Mouse (Mus musculus) activated CD4-positive, CD25-positive, alpha-beta regulatory T cell, adult 4 months (primary cell): ENCODE results near the gene 2010003K11Rik. TPM values are rescaled to one million over a fixed set of nuclear protein-coding genes. Genes with fewer than 3 reads are reported as not detected.
A peak's percentile ranks its signal among the peaks of the same experiment; 100 is the strongest.

Source experiments
- ATAC-seq: one replicate; pipeline ENCODE4 v1.8.0; 2017
- polyA plus RNA-seq, 2 experiments: library from polyadenylated mRNA; unstranded; fragments of 100-300 nt; shearing (Covaris generic); gene quantifications; one replicate each; pipeline ENCODE4 v1.2.1; 2017

The 2010003K11Rik gene
- polyA plus RNA-seq, 2 experiments from 2014 or later, result not detected

DNA sequence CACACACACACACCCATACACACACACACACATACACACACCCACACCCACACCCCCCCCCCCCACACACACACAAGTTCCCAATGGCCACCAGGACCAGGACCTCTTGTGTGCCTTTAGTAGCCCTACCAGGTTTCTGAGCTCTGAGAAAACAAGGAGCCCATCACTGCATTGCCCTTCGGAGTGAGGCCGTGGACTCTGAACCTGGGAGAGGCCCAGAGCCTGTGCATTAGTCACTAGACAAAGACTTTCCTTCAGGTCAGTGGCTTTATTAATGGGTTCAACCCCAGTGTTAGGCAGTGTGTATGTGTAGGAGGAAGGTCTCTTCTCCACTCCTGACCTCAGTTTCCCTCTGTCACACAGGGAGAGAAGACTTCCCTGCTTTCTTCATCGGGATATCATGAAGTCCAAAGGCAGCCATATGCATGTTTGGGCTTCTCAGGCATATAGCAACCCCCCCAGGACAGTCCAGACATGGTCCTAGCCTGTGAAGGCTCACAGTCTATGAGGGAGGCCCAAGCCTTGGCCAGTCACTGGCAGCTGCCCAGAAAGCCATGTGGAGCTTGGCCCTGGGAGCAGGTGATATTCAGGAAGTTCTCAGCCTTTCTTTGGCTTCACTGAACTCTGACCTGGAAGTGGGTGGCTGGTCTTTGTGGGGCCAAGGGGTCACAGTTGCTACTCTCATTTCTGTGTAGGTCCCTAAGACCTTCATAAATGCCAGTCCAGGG, 1.7 kb downstream of the 2010003K11Rik start:
- no peak for ATAC-seq

- no peak for ATAC-seq
Measured at GRCm38 (mm10) chr19:4495814-4496213, 2.6 kb downstream of the 2010003K11Rik start.

- no peak for ATAC-seq
Measured at GRCm38 (mm10) chr19:4494707-4495106, 3.7 kb downstream of the 2010003K11Rik start.

DNA sequence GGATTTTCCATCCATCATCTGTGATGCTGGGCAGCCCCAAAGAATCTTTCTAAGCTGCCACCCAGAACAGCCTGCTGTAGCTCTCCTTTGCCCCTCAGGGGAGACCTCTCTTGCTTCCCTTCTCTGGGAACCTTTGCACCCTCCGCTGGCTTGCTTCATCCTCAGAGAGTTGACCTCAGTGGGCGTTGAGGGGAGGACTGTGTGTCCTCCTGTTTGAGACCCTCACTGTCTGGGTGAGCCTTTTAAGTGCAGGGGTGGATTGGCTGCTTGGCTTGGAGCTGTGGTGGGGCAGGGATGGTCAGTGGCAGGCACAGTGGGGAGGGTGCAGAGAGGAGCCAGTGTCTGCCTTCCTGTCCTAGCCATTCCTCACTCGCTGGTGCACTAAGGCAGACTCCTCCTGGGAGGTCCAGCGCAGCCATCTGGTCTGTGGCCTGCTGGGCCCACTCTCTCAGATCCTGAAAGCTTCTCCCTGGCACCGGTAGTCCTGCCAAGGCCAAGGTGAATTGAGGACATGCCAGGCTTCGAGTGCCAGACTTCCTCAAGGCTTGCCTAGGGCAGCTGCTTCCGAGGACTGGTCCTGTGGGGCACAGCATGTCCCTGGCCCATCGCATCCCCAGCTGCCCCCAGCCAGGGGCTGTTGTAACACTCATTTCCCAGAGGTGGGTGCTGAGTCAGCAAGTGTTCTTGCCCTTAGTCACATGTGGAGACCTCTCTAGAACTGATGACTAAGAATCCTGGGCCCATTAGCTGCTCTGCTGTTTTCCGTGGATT, 5.7 kb downstream of the 2010003K11Rik start:
- no peak for ATAC-seq

- no peak for ATAC-seq
Measured at GRCm38 (mm10) chr19:4491080-4491695, 7.2 kb downstream of the 2010003K11Rik start.

GRCm38 (mm10) chr19:4487877-4488276, 10.5 kb downstream of the 2010003K11Rik start:
- no peak for ATAC-seq

- no peak for ATAC-seq
Measured at GRCm38 (mm10) chr19:4485006-4485405, 13.4 kb downstream of the 2010003K11Rik start.

GRCm38 (mm10) chr19:4482111-4482859, 16.1 kb downstream of the 2010003K11Rik start:
- no peak for ATAC-seq

- ATAC-seq, result no peak
Measured at GRCm38 (mm10) chr19:4481326-4481725, 17.1 kb downstream of the 2010003K11Rik start.

- no peak for ATAC-seq
Measured at GRCm38 (mm10) chr19:4480041-4480440, 18.3 kb downstream of the 2010003K11Rik start.

- no peak for ATAC-seq
Measured at GRCm38 (mm10) chr19:4478190-4478516, 20.2 kb downstream of the 2010003K11Rik start.

DNA sequence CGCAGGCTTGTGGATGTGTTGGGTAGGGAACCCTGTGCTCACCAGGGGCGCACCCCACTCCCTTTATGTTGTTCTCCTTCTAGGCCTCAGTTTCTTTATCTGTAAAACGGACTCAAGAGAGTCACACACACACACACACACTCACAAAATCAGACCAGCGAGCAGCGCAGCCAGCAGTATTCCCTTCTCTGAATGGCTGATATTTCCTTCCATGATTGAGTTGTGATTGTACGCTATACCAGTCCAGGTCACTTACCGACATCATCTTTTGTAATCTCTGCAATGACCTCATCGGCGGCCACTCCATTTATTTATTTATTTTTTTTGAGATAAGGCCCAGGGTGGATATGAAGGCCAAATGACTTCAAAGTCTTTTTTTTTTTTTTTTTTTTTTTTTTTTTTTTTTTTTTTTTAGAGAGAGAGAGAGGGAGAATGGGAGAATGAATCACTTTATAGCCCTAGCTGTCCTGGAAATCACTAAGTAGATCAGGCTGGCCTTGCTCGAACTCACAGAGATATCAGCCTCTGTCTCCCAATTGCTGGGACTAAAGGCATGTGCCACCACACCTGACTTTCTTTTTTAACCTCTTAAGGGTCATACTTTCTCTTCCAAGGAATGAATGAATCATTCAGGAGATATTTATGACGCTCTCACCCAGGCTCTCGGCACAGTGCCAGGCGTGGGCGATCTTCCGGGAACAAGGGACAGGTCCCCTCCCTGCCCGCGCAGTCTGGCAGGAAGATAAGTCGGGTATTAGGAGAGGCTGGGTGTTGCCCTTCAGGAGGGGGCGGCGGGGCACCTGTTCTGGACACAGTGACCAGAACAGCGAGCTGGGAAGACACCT, 20.8 kb downstream of the 2010003K11Rik start, which contains the start of gene Syt12:
Syt12 (minus strand) TSS at position 103 of the 845 bp plus-strand sequence.
- ATAC-seq, result no peak

DNA sequence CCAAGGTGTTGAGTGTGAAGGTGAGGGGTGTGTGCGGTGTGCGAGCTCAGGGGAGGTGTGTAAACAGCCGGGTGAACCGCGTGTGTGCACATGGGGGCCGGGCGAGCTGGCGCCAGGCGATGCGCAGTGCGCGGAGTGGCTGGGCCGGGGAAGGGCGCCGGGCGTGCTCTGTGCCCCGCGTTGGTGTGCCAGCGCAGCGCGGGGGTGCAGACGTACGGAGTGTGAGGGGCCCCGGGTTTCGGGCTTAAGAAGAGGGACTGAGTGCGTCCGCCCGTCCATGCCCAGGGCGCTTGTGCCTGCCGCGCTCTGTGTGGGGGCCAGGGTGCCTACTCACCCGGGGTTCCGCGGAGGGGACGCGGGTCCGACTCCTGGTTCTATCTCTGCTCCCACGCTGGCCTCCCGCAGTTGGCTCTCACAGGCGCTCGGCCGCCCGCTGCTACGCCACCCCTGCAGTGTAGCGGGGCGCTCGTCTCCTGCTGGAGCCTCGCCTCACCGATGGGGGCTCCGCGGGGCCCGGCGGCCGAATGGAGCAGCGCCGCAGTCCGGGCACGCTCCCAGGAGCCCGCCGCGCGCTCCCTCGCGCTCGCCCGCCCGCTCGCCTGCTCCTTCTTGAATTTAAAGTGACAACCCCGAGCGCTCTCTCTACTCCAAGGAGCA, 21.7 kb downstream of the 2010003K11Rik start:
- no peak for ATAC-seq

- ATAC-seq, result peak; percentile 43
Measured at GRCm38 (mm10) chr19:4475224-4475925, 23.0 kb downstream of the 2010003K11Rik start.

DNA sequence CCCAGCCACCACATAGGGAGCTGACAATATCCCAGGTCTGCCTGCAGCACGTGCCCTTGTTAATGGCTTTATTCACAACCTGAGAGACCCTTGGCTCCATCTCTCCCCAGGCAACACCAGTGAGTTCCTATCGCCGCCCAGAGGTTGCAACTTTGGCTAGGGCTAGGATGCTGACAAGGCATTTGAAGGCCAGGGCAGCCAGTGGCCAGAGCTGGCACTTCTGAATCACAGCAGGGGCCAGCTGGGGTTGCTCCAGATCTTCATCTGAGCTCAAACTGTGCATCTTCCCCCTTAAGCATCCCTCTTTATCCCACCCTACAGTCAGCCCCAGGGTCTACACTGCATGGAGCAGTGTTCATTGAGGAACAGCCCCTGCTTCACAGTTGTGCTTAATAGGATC, 23.6 kb downstream of the 2010003K11Rik start:
- ATAC-seq, result no peak

DNA sequence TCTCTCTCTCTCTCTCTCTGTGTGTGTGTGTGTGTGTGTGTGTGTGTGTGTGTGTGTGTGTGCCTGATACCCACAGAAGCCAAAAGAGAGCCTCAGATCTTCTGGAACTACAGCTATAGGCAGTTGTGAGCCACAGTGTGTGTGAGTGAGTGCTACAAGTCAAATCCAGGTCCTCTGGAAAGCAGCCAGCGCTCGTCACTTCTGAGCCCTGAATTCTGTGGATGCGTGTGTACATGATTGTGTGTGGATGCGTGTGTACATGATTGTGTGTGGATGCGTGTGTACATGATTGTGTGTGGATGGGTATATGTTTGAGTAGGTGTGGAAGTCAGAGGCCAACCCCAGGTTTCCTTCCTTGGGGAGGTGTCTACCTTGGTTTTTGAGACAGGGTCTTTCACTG, 24.8 kb downstream of the 2010003K11Rik start:
- no peak for ATAC-seq

DNA sequence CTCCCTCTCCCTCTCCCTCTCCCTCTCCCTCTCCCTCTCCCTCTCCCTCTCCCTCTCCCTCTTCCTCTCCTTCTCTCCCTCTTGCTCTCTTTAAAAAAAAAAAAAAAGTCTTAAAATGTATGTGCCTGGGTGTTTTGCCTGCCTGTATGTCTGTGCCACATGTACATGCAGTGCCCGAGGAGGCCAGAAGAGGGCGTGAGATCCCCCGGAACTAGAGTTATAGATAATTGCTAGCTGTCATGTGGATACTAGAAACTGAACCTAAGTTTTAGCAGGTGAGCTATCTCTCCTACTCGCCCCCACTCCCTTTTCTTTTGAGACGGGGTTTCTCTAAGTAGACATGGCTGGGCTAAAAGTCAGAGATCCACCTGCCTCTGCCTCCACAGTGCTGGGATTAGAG, 30.0 kb downstream of the 2010003K11Rik start:
- no peak for ATAC-seq

GRCm38 (mm10) chr19:4464666-4465065, 33.7 kb downstream of the 2010003K11Rik start:
- ATAC-seq, result no peak

GRCm38 (mm10) chr19:4461981-4462380, 36.4 kb downstream of the 2010003K11Rik start:
- ATAC-seq, result no peak

- no peak for ATAC-seq
Measured at GRCm38 (mm10) chr19:4456227-4456626, 42.2 kb downstream of the 2010003K11Rik start.
